In genomic region chr11:6267320-6268254, GRCm38 (mm10) we compare ENCODE assay signal across 8 mouse cellular contexts. TPM values are rescaled to one million over a fixed set of nuclear protein-coding genes. Genes with fewer than 3 reads are reported as not detected.
DNase-seq lines count a peak whose midpoint lies in the region; ATAC-seq and TF ChIP-seq lines count a peak whose summit lies in the region.

Gene Ddx56 (minus strand): TSS chr11:6267772.

- DNase-seq in CH12.LX (ENCODE audit: extremely low read depth) = peak; percentile 99
- peak; percentile 93 for DNase-seq in c-Kit-positive CD71-positive TER-119-negative erythroid progenitor cells, embryonic 14.5 days (ENCODE audit: low read depth)
- DNase-seq in forebrain, embryonic 11.5 days (ENCODE audit: low spot score) = peak; percentile 92
- DNase-seq in kidney, postnatal 36 days = peak; percentile 95 to 97
- DNase-seq in telencephalon, adult 2 months (ENCODE audit: low read depth, low spot score) = peak; percentile 97

- peak within 1 kb of the TSS; percentile 79 to 96 (median 95) for H3K4me3 ChIP-seq in CH12.LX (replicated peaks in 1 of 3; ENCODE audit: low read depth in 2 of 3, low read length in 2 of 3, poor library complexity in 1 of 3)
- H3K4me3 ChIP-seq in forebrain, embryonic 11.5 days (ENCODE audit: low read depth, low read length) = peak within 1 kb of the TSS; percentile 96
- peak within 1 kb of the TSS; percentile 87 for H3K4me3 ChIP-seq in heart, embryonic 16.5 days (ENCODE audit: low read length)
- H3K4me3 ChIP-seq in liver, embryonic 15.5 days (replicated peaks) = peak within 1 kb of the TSS; percentile 77
- peak within 1 kb of the TSS; percentile 90 for H3K4me3 ChIP-seq in neural tube, embryonic 12.5 days

- TF ChIP-seq CTCF in CH12.LX (conservative IDR thresholded peaks at IDR 0.05 in 1 of 2, IDR thresholded peaks at IDR 0.05 in 1 of 2; ENCODE audit: low read depth in 2 of 2, low read length in 2 of 2) = no peak

- ATAC-seq in forebrain, embryonic 11.5 days (replicated peaks; ENCODE audit: low FRiP score) = peak; percentile 96
- peak; percentile 96 for ATAC-seq in heart, embryonic 16.5 days (replicated peaks; ENCODE audit: extremely low read depth, insufficient read depth, low FRiP score)
- peak; percentile 95 for ATAC-seq in liver, embryonic 15.5 days (ENCODE audit: insufficient read depth)
- ATAC-seq in neural tube, embryonic 12.5 days (ENCODE audit: low FRiP score, low read depth) = peak; percentile 97

- TF ChIP-seq EP300 in CH12.LX (IDR thresholded peaks at IDR 0.05; ENCODE audit: low read length) = no peak

- H3K4me1 ChIP-seq in CH12.LX (ENCODE audit: control insufficient read depth in 1 of 2, insufficient read depth in 2 of 2) = peaks cover 3 to 34% of the 10 kb centered on the region in 2 experiments; a peak in 3 of 4 replicates
- H3K4me1 ChIP-seq in forebrain, embryonic 11.5 days (replicated peaks; ENCODE audit: control insufficient read depth, insufficient read depth, low read length) = peaks cover 8% of the 10 kb centered on the region; the same call in 1 of the 2 replicates
- H3K4me1 ChIP-seq in heart, embryonic 16.5 days (ENCODE audit: control insufficient read depth, insufficient read depth, low read length) = peaks cover 7% of the 10 kb centered on the region
- H3K4me1 ChIP-seq in liver, embryonic 15.5 days (replicated peaks) = peaks cover 30% of the 10 kb centered on the region
- peaks cover 17% of the 10 kb centered on the region for H3K4me1 ChIP-seq in neural tube, embryonic 12.5 days

- no peak for TF ChIP-seq RAD21 in CH12.LX (IDR thresholded peaks at IDR 0.05; ENCODE audit: low read depth, low read length)

- H3K27me3 ChIP-seq in CH12.LX (replicated peaks) = no peaks in the 10 kb centered on the region
- H3K27me3 ChIP-seq in forebrain, embryonic 11.5 days (ENCODE audit: control insufficient read depth, insufficient read depth, low read length) = no peaks in the 10 kb centered on the region
- no peaks in the 10 kb centered on the region for H3K27me3 ChIP-seq in heart, embryonic 16.5 days (ENCODE audit: control insufficient read depth, insufficient read depth, low read length)
- H3K27me3 ChIP-seq in liver, embryonic 15.5 days = no peaks in the 10 kb centered on the region
- H3K27me3 ChIP-seq in neural tube, embryonic 12.5 days (replicated peaks) = no peaks in the 10 kb centered on the region

- 2% methylated on average over 50 of the region's 50 CpGs for WGBS in forebrain, embryonic 11.5 days
- WGBS in heart, embryonic 16.5 days = 2% methylated on average over 50 of the region's 50 CpGs
- 1% methylated on average over 50 of the region's 50 CpGs for WGBS in liver, embryonic 15.5 days (ENCODE audit: insufficient replicate concordance)
- 2% methylated on average over 50 of the region's 50 CpGs for WGBS in neural tube, embryonic 12.5 days

- H3K27ac ChIP-seq in CH12.LX (ENCODE audit: insufficient read depth, low read depth) = peak within 1 kb of the TSS; percentile 85
- H3K27ac ChIP-seq in forebrain, embryonic 11.5 days (ENCODE audit: low read depth, low read length) = peak within 1 kb of the TSS; percentile 90
- H3K27ac ChIP-seq in heart, embryonic 16.5 days (ENCODE audit: low read length) = peak within 1 kb of the TSS; percentile 95
- peak within 1 kb of the TSS; percentile 95 for H3K27ac ChIP-seq in liver, embryonic 15.5 days (replicated peaks)
- H3K27ac ChIP-seq in neural tube, embryonic 12.5 days = peak within 1 kb of the TSS; percentile 88

- peaks cover 44 to 69% of the 10 kb centered on the region in 2 experiments for H3K36me3 ChIP-seq in CH12.LX (replicated peaks in 1 of 2; ENCODE audit: control insufficient read depth in 1 of 2, insufficient read depth in 1 of 2, low read length in 1 of 2)
- peaks cover 17% of the 10 kb centered on the region for H3K36me3 ChIP-seq in forebrain, embryonic 11.5 days (ENCODE audit: control insufficient read depth, insufficient read depth, low read length)
- peaks cover 45% of the 10 kb centered on the region for H3K36me3 ChIP-seq in heart, embryonic 16.5 days (ENCODE audit: control insufficient read depth, insufficient read depth)
- peaks cover 61% of the 10 kb centered on the region for H3K36me3 ChIP-seq in liver, embryonic 15.5 days (replicated peaks)
- peaks cover 61% of the 10 kb centered on the region for H3K36me3 ChIP-seq in neural tube, embryonic 12.5 days

- dilution Hi-C loops in CH12.LX (cut with MboI; ENCODE audit: extremely low pct_ligation_motif_present, extremely low pct_unique_long_range_greater_than_20kb, low sequenced_read_pairs) = no loop called here

- in situ Hi-C loops in CH12.LX (cut with MboI; ENCODE audit: low pct_ligation_motif_present, low pct_unique_long_range_greater_than_20kb, low sequenced_read_pairs) = loop anchor here (5.0 to 10.0 kb wide), 3 partner anchors 35 to 270 kb away; partner anchors contain the start of gene Npc1l1

- H3K79me2 ChIP-seq in CH12.LX (replicated peaks; ENCODE audit: control insufficient read depth, extremely low read depth, insufficient read depth, poor library complexity, severe bottlenecking) = peaks cover 18% of the 10 kb centered on the region

- H3K9ac ChIP-seq in CH12.LX (ENCODE audit: insufficient read depth, low read depth) = peak within 1 kb of the TSS; percentile 92
- peak within 1 kb of the TSS; percentile 87 for H3K9ac ChIP-seq in forebrain, embryonic 11.5 days (ENCODE audit: low read length)
- H3K9ac ChIP-seq in heart, embryonic 16.5 days (ENCODE audit: low read length) = peak within 1 kb of the TSS; percentile 89
- H3K9ac ChIP-seq in liver, embryonic 15.5 days = peak within 1 kb of the TSS; percentile 81
- peak within 1 kb of the TSS; percentile 82 for H3K9ac ChIP-seq in neural tube, embryonic 12.5 days

- H3K4me2 ChIP-seq in CH12.LX (ENCODE audit: insufficient read depth, low read depth, poor library complexity, severe bottlenecking) = peak within 1 kb of the TSS; percentile 83
- H3K4me2 ChIP-seq in forebrain, embryonic 11.5 days (ENCODE audit: low read depth, low read length, severe bottlenecking) = peak within 1 kb of the TSS; percentile 94
- H3K4me2 ChIP-seq in heart, embryonic 16.5 days (ENCODE audit: low read depth, low read length) = peak within 1 kb of the TSS; percentile 78
- H3K4me2 ChIP-seq in liver, embryonic 15.5 days = peak within 1 kb of the TSS; percentile 91
- H3K4me2 ChIP-seq in neural tube, embryonic 12.5 days (replicated peaks) = peak within 1 kb of the TSS; percentile 77

- no peaks in the 10 kb centered on the region for H3K9me3 ChIP-seq in CH12.LX (replicated peaks; ENCODE audit: low read length)
- H3K9me3 ChIP-seq in forebrain, embryonic 11.5 days (ENCODE audit: control insufficient read depth, low read length) = no peaks in the 10 kb centered on the region
- H3K9me3 ChIP-seq in heart, embryonic 16.5 days (replicated peaks; ENCODE audit: control insufficient read depth, low read length) = no peaks in the 10 kb centered on the region
- H3K9me3 ChIP-seq in liver, embryonic 15.5 days (replicated peaks) = no peaks in the 10 kb centered on the region
- no peaks in the 10 kb centered on the region for H3K9me3 ChIP-seq in neural tube, embryonic 12.5 days

- peak; percentile 98 for TF ChIP-seq POLR2A in CH12.LX (IDR thresholded peaks at IDR 0.05; ENCODE audit: low read depth, low read length)

TF ChIP-seq in CH12.LX, 34 proteins besides CTCF, POLR2A, EP300 and RAD21 (continues in another document):
- TF ChIP-seq CHD1 (IDR thresholded peaks at IDR 0.05; ENCODE audit: low read depth, low read length) (no peak), NELFE (IDR thresholded peaks at IDR 0.05; ENCODE audit: low read depth, low read length) (peak; percentile 98), SIN3A (IDR thresholded peaks at IDR 0.05; ENCODE audit: low read length) (peak; percentile 81), MYC (IDR thresholded peaks at IDR 0.05; ENCODE audit: low read depth, low read length) (peak; percentile 99), ELF1 (IDR thresholded peaks at IDR 0.05; ENCODE audit: low read depth, low read length) (peak; percentile 82), GABPA (IDR thresholded peaks at IDR 0.05; ENCODE audit: insufficient replicate concordance, low read depth, low read length) (peak; percentile 53; the same call in 1 of the 2 replicates), JUND (conservative IDR thresholded peaks at IDR 0.05; ENCODE audit: low read depth, low read length) (no peak), MXI1 (IDR thresholded peaks at IDR 0.05; ENCODE audit: low read depth, low read length) (peak; percentile 98), MAFK (IDR thresholded peaks at IDR 0.05; ENCODE audit: insufficient replicate concordance, low read length) (no peak), MAZ (IDR thresholded peaks at IDR 0.05; ENCODE audit: low read depth, low read length) (no peak), ZMIZ1 (IDR thresholded peaks at IDR 0.05; ENCODE audit: low read depth, low read length) (no peak; the same call in 1 of the 2 replicates), RCOR1 (conservative IDR thresholded peaks at IDR 0.05; ENCODE audit: low read depth, low read length) (0 out of 2 replicates have a peak, but pooled peaks have one; percentile 51), JUN (IDR thresholded peaks at IDR 0.05; ENCODE audit: insufficient read depth, low read depth, low read length) (0 out of 2 replicates have a peak, but pooled peaks have one; percentile 25), HCFC1 (IDR thresholded peaks at IDR 0.05; ENCODE audit: low read depth, low read length) (peak; percentile 96), E2F4 (IDR thresholded peaks at IDR 0.05; ENCODE audit: insufficient replicate concordance, low read depth, low read length) (0 out of 2 replicates have a peak, but pooled peaks have one; percentile 25), IRF4 (IDR thresholded peaks at IDR 0.05; ENCODE audit: low read depth, low read length) (peak; percentile 85), POLR2AphosphoS2 (IDR thresholded peaks at IDR 0.05; ENCODE audit: low read depth, low read length) (peak; percentile 92), ETS1 (conservative IDR thresholded peaks at IDR 0.05; ENCODE audit: low read depth, low read length) (no peak; the same call in 1 of the 2 replicates), ZNF384 (IDR thresholded peaks at IDR 0.05; ENCODE audit: low read depth, low read length) (no peak), MEF2A (IDR thresholded peaks at IDR 0.05; ENCODE audit: borderline replicate concordance, low read depth, low read length) (peak; percentile 87), NRF1 (IDR thresholded peaks at IDR 0.05; ENCODE audit: low read depth, low read length) (peak; percentile 98), UBTF (IDR thresholded peaks at IDR 0.05; ENCODE audit: low read depth, low read length) (no peak)

RNA-seq across cellular contexts. Expression of gene Ddx56, which starts in this region (rescaled TPM):
- total RNA-seq in CH12.LX (2012; rRNA removed) = 163 and 206 TPM in 2 replicates
- total RNA-seq in CH12.LX (2014; rRNA removed) = 247 and 274 TPM in 2 replicates
- 196 and 200 TPM in 2 replicates for polyA plus RNA-seq in CH12.LX (2012; ENCODE audit: insufficient read length, low read depth)
- polyA plus RNA-seq in forebrain, embryonic 11.5 days (2014; fragmentation: Nextera tagmentation; extraction: Ambion mirVana) = 104 and 110 TPM in 2 replicates
- 54.1 and 57.9 TPM in 2 replicates for polyA plus RNA-seq in heart, embryonic 16.5 days (2015; fragmentation: Nextera tagmentation; extraction: Ambion mirVana)
- polyA plus RNA-seq in liver, embryonic 15.5 days (2015; fragmentation: Nextera tagmentation; extraction: Ambion mirVana) = 44.0 and 44.1 TPM in 2 replicates
- polyA plus RNA-seq in neural tube, embryonic 12.5 days (2016; fragmentation: Nextera tagmentation; extraction: Ambion mirVana) = 85.3 and 86.0 TPM in 2 replicates

Comparison
In these comparisons a context has a peak if more than half of its experiments do, and no peak if none do; other contexts are left out.
1. Peak in every context shown above with its lines: DNase-seq, ATAC-seq, H3K4me3 ChIP-seq and H3K27ac ChIP-seq.